Mouse (Mus musculus) G1E-ER4 (cell line): ENCODE results near the gene Slc17a6. TPM values are rescaled to one million over a fixed set of nuclear protein-coding genes. Genes with fewer than 3 reads are reported as not detected.

Experiments used
- GATA1 ChIP-seq: IDR thresholded peaks from one replicate; pipeline ENCODE4 v1.8.0; 2012; ENCODE audit warnings: low read length, inconsistent platforms
- polyA plus RNA-seq: library from polyadenylated mRNA; stranded (reverse); fragments of >175 nt; gene quantifications from 2 replicates; pipeline ENCODE4 v1.2.3, GENCODE M21; 2012

The Slc17a6 gene
- polyA plus RNA-seq, 1 experiment: not detected

DNA sequence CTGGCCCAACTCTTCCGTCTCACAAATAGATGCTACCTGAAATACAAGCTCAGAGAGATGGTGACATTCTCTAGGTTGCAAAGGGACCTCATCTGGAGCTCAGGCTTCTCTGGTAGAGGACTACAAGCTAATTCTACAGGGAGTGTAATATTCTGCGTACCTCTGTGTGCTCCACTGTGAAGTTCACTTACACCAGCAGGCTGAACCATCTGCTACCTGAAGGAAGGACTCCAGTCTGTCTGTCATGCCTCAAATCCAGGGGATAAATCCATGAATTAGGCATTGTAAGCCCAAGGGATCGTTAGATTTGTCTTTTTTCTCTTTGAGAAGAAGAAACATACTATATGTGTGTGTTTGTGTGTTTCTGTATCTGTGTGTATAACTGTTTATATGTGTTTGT, 9.4 kb downstream of the Slc17a6 start:
- TF ChIP-seq GATA1: no peak

DNA sequence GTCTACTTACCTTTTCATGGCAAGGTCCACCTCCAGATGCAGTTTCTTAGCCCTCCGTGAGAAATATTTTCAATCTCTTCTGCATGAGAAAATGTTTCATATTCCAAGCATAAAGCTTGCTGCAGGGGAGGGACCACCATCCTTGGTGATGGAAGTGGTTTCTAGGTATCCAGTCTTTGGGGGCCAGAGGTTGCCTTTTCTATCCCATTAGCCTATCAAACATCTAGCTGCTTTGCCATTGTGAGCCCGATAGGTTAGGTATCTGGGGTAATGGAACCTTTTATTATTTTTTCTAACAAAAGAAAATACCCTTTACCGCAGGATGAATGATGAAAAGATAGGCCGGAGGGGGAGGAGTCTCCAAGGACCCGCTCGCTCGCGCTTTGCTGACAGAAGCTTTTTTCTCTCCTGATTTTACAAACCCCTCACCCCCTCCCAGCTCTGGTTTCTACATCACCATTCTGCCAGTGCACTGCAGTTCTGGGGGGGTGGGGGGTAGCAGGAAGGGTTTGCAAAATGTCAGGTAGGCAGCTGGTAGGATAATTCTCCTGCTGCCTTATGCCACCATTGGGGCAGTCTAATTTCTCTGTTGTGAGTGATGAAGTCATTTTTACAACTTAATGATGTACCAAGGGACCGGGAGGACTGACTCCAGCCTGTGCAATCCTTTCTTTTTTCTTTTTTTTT, 10.9 kb downstream of the Slc17a6 start:
- no peak for TF ChIP-seq GATA1

DNA sequence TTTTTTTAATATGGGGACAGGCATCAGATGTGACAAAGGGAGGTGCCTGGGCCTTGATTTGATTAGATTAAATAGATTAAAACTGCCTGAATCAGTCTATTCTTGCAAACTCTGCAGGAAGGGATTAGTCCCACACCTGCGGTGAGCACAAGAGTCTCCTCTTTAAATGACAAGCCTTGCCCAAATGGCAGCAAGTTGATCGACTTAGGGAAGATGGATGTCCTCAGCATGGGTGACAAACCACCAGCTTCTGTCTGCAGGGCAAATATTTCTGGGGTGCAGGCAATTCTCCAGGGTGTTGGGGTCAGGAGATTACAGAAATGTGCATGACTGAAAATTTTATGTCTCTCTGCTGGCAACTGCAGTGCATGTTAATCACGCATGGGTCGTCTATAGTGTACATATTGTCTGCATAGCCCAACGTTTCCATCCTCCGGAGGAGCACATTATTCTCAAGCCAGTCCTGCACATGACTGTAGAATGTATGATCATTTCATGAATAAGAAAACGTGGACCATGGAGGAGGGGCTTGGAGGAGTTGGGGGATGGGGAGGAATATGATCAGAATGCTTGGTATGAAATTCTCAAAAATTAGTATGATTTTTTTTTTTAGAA, 11.5 kb downstream of the Slc17a6 start:
- no peak for TF ChIP-seq GATA1

DNA sequence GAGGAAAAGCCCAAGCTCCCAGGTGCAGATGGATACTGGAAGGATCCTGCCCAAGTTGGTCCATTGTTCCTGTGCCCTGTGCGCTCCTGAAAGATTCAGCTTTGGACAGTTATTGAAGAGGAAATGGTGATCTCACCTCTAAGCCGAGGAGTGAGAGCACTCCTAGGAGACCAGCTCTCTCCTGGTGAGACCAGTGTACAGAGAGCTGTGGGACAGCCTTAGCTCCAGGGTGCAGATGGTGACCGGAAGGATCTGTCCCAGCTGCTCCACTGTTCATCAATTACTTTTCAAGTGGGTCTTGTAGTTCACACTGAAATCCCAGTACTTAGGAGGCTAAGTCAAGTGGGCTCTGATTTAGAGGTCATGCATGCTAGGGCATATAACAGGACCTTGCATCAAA, 35.3 kb downstream of the Slc17a6 start:
- TF ChIP-seq GATA1: no peak

GRCm38 (mm10) chr7:51662441-51662840, 40.6 kb downstream of the Slc17a6 start:
- TF ChIP-seq GATA1: no peak

- no peak for TF ChIP-seq GATA1
Observed at GRCm38 (mm10) chr7:51693539-51694217, 71.9 kb downstream of the Slc17a6 start.

DNA sequence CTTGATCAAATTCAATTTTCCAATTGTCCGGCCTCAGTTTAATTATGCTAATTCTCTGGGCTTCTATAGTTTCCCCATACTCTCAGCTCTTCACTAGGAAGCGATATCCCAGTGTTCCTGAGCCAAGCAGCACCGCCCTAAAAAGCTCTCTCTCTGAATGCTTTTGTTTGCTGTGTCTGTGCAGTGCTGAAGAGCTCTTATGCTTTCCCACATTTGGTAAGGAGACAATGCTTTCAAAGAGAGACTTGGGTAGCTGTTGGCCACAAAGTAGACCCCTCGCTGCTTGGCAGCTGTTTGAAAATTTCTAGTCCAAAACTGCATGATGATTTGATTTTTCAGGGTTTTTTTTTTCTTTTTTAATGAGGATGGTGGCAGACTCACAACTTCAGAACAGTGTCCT, 72.6 kb downstream of the Slc17a6 start:
- no peak for TF ChIP-seq GATA1

DNA sequence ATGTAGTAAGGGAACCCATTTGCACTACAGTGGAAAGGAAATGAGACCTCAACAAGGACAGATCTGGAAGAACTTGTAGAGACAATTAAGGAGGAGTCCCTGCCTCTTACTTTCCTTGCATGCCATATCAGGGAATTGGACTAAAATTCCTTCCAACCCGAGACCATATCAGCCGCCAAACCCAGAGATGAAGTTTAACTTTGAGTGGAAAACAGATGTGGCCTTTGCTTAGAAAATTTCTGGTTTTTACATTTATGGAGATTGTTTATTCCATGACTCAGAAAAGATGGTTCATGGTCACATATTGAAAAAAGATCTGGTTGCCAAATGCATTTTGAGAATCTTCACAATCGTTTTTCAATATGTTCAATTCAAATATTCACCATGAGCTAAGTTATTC, 87.7 kb downstream of the Slc17a6 start:
- TF ChIP-seq GATA1: no peak

GRCm38 (mm10) chr7:51715771-51716170, 94.0 kb downstream of the Slc17a6 start:
- no peak for TF ChIP-seq GATA1

Other genes starting within 250 kb of the Slc17a6 start
- not detected in 2 replicates for gene Ano5, start 111.0 kb upstream of the Slc17a6 start, polyA plus RNA-seq
- 1.0 and 2.7 TPM in 2 replicates for gene Gas2, start 240.0 kb downstream of the Slc17a6 start, polyA plus RNA-seq
- gene Fancf, start 240.3 kb downstream of the Slc17a6 start, polyA plus RNA-seq: 19.1 and 24.4 TPM in 2 replicates